Mouse (Mus musculus): Measurements from ENCODE around the gene Hipk4.

The Hipk4 gene

DNA sequence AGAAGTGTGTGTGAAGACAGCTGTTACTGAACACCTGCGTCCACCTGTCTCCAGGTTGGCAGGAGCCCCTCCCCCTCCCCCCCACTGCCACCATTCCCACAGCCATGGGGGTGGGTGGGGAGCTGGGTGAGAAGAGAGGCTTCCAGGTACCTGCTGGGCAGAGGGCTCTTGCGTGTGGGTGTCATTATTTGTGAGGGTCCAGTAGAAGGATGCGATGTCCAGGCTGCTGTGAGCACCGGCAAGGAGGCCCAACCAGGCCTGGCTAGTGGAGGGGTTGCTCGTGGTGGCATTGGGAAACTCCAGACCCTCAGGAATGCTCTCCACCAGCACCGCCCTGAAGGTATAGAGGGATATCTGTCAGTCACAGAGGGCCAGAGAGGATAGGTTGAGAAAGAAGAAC, 17.9 kb downstream of the Hipk4 start:
- no peak for DNase-seq (ENCODE audit: low spot score)

DNA sequence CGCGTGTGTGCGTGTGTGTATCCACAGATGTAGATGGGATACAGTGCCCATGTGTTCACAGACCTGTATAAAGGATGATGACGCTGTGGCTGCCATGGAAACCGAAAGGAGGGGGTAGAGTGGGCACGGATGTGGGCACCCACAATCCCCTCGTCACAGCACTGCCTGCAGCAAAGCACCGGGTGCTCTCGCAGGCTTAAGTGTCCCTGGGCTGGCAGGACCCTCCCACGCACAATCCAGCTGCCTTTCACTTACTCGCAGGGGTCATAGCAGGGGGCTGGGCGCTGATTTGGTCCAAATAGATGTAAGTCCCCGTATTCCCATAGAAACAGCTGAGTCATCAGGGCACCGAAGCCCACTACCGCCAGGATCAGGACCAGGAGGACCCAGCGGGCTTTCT, 18.4 kb downstream of the Hipk4 start:
- no peak for DNase-seq (ENCODE audit: low spot score)

DNA sequence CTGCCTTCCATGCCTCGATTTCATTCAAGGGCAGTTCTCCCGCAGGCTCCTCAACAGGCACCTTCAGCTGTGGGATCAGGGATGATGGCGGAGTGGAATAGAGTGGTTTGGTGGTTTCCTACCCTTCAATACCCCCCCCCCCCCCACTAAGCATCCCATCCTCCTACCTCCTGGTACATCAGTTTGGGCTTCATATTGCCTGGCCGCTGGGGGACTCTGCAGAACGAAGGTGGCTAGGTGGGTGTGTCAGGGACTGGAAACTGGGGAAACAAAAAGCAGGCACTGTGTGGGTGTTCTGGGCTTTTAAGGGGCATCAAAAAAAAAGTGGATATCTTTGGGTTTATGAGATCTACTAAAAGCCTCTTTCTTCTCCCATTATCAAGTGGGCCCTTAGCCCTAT, 18.9 kb downstream of the Hipk4 start:
- no peak for DNase-seq (ENCODE audit: low spot score)

DNA sequence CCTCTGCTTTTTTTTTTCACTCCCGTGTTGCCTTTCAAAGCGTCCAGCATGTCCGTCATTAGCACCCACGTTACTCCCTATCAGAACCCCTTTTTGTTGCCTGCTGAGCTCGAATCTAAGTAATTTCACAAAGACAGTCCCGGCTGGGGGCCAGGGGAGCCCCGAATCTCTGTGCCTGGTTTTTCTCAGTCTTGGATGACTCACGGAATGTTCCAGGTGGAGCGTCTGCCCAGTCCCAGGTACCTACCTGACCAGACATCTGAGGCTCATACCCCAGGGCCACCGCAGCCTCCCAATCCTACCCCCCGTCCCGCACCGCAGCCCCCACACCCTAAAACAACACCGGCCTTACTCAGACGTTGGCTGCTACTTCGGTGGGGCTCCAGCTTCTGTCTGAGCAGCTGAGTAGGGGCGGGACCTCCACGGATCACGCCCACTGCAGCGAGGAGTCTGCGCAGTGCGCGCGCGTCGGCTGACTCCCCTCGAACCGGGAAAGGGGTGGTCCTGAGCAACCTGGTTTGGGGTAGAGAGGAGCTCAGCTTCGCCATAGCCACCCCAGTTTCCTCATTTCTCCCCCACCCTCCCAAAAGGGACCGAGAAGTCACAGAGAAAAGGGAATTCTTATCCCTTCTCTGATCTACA, 19.4 kb downstream of the Hipk4 start:
- DNase-seq (ENCODE audit: low spot score) = peak; percentile 73

DNA sequence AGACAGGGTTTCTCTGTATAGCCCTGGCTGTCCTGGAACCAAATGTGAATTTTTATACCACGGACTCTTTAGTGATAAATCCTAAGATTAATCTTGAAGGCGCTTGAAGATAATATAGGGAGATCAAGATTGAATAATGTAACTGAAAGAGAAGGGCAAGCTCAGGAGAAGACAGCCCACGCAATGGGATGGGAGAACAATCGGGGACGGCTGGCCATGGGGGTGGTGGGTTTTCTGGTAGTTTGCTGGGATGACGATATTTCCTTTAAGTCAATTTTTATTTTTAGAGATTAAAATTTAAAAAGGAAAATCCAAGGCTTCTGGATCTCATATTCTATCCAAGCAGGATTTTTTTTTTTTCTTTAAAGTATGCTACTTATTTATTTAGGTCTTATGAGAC, 20.0 kb downstream of the Hipk4 start:
- DNase-seq (ENCODE audit: low spot score) = no peak

DNA sequence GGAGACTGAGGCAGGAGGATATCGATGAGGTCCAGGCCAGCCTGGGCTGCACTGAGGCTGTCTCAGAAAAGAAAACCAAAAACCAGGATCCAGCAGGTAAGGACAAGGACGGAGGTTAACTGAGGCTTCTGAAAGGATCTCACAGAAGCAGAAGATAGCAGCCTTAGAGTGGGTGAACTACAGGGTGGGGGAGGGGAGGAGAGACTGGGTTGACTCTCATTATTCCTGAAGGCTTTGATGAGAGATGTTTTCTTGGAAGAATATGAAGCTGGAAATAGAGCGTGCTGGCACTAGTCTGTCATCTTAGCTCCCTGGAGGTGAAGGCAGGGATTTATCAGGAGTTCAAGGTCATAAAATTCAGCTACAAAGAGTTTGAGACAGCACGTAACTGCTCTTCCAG, 20.8 kb downstream of the Hipk4 start:
- DNase-seq (ENCODE audit: low spot score) = no peak

DNA sequence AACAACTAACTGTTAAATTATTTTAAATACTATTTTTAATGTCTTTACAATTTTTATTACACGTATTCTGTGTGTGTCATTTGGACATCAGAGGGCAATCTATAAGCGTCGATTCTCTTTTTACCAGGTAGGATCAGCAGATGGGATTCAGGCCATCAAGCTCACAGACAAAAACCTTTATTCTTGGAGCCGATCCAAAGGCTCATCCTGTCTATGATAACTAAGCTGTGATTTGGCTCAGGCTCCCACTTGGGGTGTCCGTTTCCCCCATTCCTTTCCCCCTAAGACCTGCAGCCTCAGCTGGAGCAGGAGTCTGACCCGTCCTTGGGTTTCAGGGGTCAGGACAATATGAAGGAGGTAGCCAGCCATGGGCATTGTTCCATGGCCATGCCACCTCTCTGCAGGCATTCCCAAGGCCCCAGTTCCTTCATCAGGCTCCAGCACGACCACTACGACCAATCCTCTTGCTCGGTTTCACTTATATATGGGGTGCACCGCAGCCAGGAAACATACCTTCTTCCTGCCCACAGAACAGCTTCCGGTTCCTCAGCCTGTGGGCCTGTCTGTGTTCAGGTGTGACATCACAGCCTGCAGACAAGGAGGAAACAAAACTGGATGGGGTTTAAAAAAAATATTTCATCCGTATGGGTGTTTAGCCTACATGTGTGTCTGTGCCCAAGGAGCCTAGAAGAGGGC, 21.8 kb downstream of the Hipk4 start:
- no peak for DNase-seq (ENCODE audit: low spot score)

DNA sequence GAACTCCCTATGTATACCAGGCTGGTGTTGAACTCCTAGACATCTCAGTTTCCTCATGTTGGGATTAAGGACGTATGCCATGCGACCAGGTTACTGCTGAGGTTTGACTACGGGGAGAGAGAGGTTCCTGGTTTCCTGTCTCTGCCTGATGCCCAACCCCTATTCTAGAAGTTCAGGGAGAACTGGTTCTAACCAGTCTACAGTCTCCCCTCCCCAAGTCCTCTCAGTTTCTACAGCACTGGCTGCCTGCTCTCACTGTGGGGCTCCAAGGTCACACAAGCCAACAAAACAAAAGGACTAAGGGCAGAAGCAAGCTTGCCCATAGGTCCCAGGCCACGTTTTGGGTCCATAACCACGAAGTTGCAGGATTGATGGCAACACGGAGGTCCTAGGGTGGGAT, 26.5 kb downstream of the Hipk4 start:
- no peak for DNase-seq (ENCODE audit: low spot score)

DNA sequence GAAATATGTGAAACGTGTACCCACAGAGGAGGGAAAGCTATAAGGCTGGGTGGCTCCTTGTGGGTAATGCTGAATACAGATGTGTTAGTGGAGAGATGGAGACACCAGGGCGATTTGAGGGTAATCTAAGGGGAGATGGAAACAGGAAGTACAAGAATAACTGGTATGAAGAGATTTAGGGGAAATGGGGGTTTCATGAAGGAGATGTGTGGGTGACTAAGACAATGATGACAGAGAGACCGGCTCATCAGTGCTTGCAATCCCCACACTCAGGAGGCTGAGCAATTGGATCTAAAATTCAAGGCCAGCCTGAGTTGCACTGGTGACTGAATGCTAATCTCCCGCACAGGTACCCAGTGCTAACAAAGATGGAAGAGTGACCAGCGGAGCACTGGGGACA, 29.0 kb downstream of the Hipk4 start:
- no peak for DNase-seq (ENCODE audit: low spot score)

DNA sequence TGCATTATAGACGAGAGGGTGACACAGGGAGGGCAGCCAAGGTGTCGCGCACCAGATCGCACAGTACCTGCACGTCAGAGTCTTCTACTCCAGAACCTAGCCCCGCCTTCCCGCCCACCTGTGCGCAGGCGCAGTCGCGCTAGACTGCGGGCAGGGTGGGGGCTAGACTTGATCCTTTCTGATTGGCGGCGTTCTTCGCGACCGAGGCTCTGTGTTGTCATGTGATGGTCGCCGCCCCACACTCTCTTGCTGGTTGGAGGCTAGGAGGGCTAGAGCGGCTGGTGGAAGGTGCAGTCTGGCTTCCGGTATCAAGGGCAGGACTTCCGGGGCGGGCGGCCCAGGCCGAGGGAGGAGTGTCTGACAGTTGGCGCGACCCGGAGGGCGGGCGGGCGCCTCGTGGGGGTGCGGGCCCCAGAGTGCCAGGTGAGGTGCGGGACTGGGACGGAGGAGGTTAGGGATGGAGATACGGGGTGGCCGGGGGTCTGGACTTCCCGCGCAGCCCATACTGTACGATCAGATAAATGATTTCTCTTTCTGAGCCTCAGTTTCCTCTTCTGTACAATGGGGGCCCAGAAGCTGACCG, 30.0 kb downstream of the Hipk4 start, which contains the start of the genes Pld3 and 2310022A10Rik:
TSS of gene Pld3 (minus strand) at position 288 of the 583 bp plus-strand sequence.
TSS of gene 2310022A10Rik (plus strand) at position 303 of the 583 bp plus-strand sequence.
- DNase-seq (ENCODE audit: low spot score) = peak; percentile 96

DNA sequence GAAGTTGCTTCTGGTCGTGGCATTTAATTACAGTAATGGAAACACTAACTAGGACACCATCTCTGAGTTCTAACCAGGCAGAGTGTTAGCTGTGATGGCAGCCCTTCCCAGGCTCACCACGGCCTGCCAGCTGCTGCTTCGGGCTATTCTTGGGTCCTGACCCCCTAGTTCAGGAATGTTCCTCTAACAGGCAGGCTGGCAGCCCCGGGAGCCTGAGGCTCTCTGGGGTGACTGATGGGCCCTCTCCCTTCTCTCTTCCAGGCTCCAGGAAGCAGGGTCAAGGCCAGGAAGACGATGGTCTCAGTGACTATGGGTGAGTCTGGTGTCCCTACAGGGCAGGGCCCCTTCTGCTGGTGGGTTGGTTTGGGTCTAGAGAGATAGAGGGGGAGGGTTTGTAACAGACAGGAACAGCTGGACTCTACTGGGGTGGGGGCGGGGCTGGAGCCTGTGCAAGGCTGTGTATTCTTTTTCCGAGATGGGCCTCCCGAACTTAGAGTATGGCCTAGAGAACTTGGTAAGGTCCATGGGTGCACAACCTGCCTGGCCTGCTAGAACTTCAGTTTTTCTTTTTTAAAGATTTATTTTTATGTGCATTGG, 37.3 kb downstream of the Hipk4 start:
- DNase-seq (ENCODE audit: low spot score) = no peak

DNA sequence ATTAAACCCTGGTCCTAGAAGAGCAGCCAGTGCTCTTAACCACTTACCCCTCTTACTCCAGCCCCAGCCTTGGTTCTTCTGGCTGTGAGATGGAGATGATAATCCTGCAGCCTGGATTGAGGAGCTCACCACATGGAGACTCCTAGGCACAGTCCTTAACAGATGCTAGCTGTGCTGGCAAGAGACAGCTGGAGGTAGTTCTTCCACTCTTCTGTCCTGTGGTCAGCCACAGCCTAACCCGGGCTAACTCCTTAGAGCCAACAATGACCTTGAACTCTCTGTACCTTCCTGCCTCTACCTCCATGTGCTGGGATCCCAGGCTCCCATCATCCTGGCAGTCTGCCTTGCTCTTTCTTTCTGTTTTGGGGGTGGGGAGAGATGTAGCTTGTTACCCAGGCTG, 37.9 kb downstream of the Hipk4 start:
- no peak for DNase-seq (ENCODE audit: low spot score)

DNA sequence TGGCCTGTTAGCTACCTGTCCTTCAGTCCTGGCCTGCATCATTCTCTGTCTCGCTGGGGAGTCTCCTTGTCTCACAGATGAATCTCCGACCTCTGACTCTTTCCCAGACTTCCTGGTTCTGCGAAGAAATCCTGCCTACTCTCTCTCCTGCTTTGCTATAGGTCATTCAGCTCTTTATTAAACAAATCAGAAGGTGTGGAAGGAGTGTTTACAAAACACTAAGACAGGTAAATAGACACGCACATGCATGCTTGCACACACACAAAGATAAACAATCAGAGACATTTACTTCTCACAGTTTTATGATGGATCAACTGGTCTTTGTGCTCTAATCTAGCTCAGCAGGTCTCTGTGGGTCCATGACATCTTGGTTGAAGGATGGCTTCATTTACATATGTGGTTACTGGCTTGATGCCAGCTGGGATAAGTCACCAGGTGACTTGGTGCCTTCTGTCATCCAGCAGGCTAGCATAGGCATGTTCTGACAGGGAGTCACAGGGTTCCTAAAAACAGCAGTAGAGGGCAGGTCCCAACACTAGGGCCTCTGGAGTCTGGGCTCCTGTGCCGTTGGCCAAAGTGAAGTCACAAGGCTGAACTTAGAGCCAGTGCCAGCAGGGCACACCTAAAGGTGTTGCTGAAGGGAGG, 46.6 kb downstream of the Hipk4 start:
- DNase-seq (ENCODE audit: low spot score) = peak; percentile 78

DNA sequence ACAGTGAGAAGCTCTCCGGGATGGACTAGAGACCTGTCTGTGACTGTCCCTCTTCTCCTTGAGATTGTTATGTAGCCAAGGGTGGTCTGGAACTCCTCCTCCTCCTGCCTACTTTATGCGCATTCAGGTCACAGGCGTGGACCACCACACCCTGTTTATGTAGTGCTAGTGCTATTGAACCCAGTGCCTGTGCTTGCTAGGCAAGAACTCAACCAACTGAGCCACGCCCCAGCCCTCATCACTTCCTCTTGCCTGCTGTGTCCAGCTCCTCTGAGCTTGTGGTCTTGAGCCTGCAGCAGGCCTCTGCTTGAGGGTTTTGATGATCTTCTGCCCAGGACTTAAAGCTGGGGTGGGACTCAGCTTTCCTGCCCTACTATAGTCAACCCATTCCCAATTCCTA, 49.1 kb downstream of the Hipk4 start:
- no peak for DNase-seq (ENCODE audit: low spot score)

DNA sequence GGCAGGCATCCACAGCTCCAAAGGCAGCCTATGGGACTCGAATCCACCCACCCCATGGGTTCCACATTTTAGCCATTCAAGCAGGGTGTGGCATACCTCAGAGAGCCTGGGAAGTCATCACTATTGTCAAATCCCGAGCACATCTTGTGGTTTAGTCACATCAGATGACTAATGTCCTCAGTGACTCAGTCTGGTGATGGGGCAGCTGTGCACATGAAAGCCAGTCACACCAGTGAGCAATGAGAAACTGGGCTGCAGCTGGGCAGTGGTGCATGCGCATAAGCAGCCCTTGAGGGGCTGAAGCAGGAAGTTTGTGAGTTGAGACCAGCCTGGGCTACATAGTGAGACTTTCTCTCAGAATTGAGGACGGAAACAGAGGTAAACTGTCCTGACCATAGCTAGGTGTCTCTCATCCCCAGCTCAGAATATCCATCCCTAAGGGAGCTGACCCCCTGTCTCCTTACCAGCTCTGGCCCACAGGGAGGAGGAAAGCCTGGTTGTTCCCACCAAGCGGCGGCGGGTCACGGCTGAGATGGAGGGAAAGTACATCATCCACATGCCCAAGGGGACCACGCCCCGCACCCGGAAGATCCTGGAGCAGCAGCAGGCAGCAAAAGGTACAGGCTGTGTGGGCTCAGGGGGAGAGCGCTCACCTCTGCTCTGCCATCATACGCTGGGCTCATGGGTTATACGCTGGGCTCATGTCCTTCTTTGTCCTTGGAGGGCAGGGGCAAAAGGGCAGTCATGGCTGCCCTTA, 51.2 kb downstream of the Hipk4 start:
- no peak for DNase-seq (ENCODE audit: low spot score)

DNA sequence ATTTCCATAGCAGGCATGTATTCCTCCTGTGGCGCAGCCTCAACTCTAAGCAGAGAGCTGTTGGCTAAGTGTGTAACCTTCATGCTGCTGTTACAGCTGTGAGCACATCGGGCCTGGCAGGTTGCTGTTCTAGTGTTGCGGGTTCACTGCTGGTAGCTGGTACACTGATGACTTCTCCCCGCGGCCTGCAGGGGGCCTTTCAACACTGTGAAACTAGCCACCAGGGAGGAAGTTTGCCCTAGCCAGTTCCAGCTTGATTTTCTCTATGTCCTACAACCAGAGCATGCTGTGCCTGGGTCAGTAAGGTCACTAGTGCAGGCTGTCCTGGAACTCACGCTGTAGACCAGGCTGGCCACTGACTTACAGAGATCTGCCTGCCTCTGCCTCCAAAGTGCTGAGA, 53.8 kb downstream of the Hipk4 start:
- peak; percentile 39 for DNase-seq (ENCODE audit: low spot score)

DNA sequence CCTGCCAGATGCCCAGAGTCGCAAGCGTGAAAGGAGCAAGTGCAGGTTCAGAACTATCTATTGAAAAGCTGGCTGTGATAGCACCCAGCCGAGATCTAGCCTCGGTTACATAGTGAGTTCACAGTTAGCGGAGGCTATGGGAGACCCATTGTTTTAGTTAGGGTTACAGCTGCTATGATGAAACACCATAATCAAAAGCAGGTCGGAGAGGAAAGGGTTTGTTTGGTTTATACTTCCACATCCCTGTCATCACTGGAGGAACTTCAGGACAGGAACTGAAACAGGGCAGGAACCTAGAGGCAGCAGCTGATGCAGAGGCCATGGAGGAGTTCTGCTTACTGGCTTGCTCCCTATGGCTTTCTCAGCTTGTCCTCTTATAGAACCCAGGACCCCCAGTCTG, 54.5 kb downstream of the Hipk4 start:
- DNase-seq (ENCODE audit: low spot score) = no peak

DNA sequence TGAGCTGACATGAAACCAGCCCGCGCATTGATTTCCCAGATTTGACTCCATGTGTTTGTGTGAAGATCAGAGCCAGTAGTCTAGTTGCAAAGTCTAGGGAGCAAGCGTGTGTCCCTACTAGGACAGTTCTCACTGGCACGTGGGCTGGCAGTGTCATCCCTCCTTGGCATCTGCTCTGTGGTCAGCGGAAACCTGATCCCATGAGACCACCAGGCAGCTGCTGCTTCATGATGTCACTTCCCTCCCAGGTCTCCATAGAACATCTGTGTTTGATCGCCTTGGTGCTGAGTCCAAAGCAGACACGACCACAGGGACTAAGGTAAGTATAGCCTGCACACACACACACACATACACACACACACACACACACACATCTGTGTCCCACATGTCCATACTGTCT, 55.4 kb downstream of the Hipk4 start:
- DNase-seq (ENCODE audit: low spot score) = no peak

DNA sequence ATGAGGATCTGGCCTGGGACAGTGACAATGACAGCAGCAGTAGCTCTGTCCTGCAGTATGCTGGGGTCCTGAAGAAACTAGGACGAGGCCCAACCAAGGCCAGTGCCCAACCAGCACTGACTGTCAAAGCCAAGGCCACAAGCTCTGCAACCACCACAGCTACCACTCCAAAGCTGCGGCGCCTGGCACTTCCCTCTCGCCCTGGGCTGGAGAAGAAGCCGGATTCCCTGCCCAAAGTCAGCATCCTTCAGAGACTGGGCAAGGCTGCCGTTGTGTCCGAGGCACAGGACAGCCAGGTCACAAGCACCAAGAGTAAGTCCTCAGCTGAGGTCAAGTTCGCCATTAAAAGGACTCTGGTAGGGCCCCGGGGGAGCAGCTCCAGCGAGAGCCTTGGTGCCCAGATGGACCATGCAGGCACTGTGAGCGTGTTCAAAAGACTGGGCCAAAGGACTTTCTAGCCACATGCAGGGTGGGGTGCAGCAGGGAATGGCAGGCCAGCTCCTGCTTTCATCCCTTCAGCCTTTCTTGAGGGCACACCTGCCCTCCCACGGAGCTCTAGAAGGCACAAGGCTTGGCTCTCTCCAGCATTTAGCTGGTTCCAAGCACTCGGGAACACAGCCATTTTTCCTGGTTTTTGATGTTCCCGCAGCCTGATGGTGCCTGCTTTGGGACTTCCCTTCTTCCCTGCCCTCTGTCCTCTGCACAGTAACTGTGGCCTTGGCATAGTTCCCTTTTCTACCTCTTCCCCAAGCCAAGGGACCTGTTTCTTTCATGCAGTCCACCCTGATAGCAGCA, 57.5 kb downstream of the Hipk4 start:
- no peak for DNase-seq (ENCODE audit: low spot score)

All from urinary bladder, postnatal 14 days (tissue).